Mouse (Mus musculus) macrophage (primary cell): Measurements from ENCODE around the gene Slc6a21. TPM values are rescaled to one million over a fixed set of nuclear protein-coding genes. Genes with fewer than 3 reads are reported as not detected.

ENCODE experiments used
- H3K27ac ChIP-seq: fragments of 350-480 bp; formaldehyde crosslinking; 2 replicates; pipeline ENCODE4 v1.9.0; 2021
- H3K36me3 ChIP-seq: fragments of 350-480 bp; formaldehyde crosslinking; 2 replicates; pipeline ENCODE4 v1.9.0; 2021; ENCODE audit errors: inconsistent target
- H3K4me3 ChIP-seq: fragments of 350-480 bp; formaldehyde crosslinking; 2 replicates; pipeline ENCODE4 v1.9.0; 2021; ENCODE audit errors: inconsistent target
- H3K79me2 ChIP-seq: fragments of 350-480 bp; formaldehyde crosslinking; 2 replicates; pipeline ENCODE4 v1.9.0; 2021; ENCODE audit errors: inconsistent target
- WGBS: methylation state at CpG from one replicate; pipeline ENCODE4 v1.1.7; 2026; ENCODE audit warnings: inconsistent platforms; ENCODE audit not compliant: missing documents; 5-methylcytosine and 5-hydroxymethylcytosine counted together
- polyA plus RNA-seq: library from polyadenylated mRNA; stranded (reverse); fragments of 250-400 nt; gene quantifications from 3 replicates; pipeline ENCODE4 v1.2.4, GENCODE M21; 2018; ENCODE audit warnings: inconsistent platforms

Gene Slc6a21
- polyA plus RNA-seq, 1 experiment from 2014 or later, result not detected

DNA sequence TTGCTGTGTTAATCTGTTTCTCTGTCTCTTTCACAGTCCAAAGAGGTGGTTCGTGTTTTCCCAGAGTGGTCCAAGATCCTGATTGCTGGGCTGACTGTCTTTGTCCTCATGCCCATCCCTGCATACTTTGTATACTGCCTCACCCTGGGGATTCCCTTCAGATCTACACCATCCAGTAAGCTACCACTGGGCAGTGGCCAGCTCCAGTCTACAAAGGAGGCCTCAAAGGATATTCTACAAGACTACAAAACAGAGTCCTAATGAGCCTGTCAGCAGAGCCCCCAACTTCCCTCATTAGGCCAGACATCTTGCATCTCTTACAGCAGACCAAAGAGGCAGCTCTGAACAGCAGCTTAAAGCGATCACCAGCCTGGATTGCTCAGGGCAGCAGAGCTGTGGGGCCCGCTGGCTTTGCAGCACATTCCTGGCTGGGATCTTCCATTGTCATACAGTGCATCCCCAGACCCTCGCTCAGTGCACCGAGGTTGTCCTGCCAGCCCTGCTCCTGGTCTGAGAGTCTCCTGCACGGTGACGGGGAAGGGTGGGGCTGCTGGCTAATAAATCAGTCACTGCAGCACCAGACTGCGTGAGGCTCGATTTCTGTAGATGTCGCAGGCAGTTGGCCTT is 4.4 kb upstream of the Slc6a21 start:
- 84% methylated on average over 10 of the region's 10 CpGs for WGBS
- no peaks in the 10 kb centered on the region for H3K36me3 ChIP-seq
- H3K4me3 ChIP-seq, result no peak overlapping the region
- no peaks in the 10 kb centered on the region for H3K79me2 ChIP-seq
- H3K27ac ChIP-seq, result no peak overlapping the region

DNA sequence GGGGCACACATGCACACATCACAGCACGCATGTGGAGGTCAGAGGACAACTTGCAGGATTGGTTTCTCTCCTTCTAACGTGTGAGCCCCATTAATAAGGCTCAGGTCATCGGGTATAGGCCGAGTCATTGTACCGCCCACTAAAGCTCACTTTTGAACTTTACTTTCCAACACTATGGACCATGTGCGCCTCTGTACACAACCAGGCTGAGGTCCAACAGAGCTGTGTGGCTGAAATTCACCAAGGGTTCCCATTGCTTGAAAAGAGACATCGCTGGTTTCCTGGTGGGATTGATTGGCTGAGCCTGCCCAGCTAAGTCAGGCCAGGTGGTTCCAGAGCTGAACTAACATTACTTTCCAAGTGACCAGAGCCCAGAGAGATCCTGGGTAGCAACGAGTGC is 3.6 kb upstream of the Slc6a21 start:
- Histone ChIP-seq H3K79me2 (no peaks in the 10 kb centered on the region), H3K4me3 (no peak overlapping the region), H3K27ac (no peak overlapping the region), H3K36me3 (no peaks in the 10 kb centered on the region)
- whole genome bisulfite sequencing, result 90% methylated on average over 7 of the region's 8 CpGs

DNA sequence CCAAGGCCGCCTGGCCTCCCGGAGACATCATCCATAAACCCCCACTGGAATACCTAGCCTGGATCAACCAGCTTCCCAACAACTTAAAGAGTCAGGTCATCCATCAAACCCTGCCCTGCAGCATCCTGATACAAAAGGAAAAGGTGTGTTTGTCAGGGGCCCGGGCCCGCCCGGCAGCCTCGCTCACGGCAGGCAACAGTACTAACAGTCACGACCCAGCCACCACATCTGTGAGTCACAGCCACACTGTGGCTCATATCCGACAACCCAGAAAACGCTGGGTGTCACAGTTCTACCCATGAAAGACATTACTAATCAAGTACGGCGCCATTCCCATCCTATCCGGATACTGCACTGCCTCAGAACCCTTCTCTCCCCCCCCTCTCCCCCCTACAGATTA is 9.2 kb downstream of the Slc6a21 start:
- H3K79me2 ChIP-seq, result no peaks in the 10 kb centered on the region
- no peaks in the 10 kb centered on the region for H3K36me3 ChIP-seq
- 86% methylated on average over 11 of the region's 13 CpGs for WGBS
- H3K27ac ChIP-seq, result no peak overlapping the region
- no peak overlapping the region for H3K4me3 ChIP-seq

DNA sequence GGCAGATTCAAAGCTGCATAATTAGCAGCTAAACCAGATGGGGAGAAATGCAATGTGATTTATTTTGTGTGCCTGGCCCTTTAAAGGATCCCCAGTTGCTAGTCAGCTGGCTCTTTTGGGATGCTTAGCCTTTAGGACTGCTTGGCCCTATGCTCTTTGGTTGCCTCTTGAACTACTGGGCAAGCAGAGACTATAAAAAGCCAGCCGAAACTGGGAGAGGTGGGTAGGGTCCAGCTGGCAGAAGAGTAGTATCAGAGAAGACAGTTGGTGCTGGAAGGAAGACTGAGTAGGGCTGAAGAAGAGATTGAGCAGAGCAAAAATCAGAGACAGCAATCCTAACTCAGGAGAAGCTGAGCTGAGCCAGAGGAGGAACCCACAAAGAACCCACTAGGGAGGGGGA is 19.3 kb downstream of the Slc6a21 start:
- Histone ChIP-seq H3K36me3 (no peaks in the 10 kb centered on the region), H3K27ac (no peak overlapping the region), H3K79me2 (no peaks in the 10 kb centered on the region), H3K4me3 (no peak overlapping the region)
- 100% methylated on average over 1 of the region's 1 CpGs for WGBS

DNA sequence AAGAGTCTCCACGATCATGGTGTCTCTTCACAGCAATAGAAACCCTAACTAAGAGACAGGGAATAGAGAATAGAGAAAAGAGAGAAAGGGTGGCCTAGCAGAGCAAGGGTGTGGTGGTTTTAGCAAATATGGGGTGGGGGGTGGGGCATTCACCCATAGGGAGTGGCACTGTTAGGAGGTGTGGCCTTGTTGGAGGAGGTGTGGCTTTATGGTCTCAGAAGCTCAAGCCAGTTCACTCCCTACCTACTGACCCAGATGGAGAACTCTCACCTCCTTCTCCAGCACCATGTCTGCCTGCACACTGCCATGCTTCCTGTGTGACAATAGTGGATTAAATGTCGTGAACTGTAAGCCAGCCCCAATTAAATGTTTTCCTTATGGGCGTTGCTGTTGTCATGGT is 20.2 kb downstream of the Slc6a21 start:
- WGBS, result 88% methylated on average over 3 of the region's 3 CpGs
- no peak overlapping the region for H3K27ac ChIP-seq
- H3K36me3 ChIP-seq, result no peaks in the 10 kb centered on the region
- H3K4me3 ChIP-seq, result no peak overlapping the region
- H3K79me2 ChIP-seq, result no peaks in the 10 kb centered on the region

DNA sequence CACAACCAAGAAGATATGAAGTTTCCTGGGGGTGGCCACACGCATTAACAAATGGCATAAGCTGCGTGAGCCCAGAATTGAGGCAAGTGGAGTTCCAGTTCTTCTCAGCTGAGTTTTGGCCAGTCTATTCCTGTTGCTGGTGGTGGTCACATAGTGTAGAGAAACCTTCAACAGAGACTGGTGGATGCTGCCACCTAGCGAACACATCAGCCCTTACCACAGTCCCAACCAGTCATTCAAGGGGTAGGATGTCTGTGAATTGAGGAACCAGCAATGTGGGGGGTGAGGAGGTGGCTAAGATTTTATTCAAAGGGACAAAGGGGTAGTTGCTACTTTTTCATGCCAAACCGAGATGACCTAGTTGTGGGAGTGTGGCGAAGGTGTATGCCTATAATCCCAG is 22.4 kb downstream of the Slc6a21 start:
- H3K79me2 ChIP-seq, result no peaks in the 10 kb centered on the region
- H3K27ac ChIP-seq, result no peak overlapping the region
- no peaks in the 10 kb centered on the region for H3K36me3 ChIP-seq
- H3K4me3 ChIP-seq, result no peak overlapping the region
- 8% methylated on average over 5 of the region's 5 CpGs for WGBS

DNA sequence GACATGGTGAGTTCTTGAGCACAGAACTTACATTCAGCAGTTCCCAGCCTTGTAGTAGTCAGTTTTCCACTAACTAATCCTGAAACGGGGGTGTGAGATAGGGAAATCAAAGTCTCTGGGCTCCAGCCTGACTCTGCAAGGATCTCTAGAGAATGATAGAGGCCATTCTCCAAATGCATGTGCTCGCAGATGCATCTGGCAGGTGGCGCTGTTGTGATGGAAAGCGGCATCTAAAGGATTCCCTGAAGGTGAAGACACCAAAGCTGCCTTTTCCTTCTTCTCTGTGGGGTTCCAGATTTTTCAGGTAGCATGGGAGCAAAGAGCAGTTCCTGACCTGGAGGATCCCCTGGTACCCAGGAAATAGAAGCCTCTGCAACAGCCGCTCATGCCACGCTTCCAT is 23.0 kb downstream of the Slc6a21 start:
- WGBS, result 25% methylated on average over 6 of the region's 6 CpGs
- Histone ChIP-seq H3K27ac (no peak overlapping the region), H3K36me3 (no peaks in the 10 kb centered on the region), H3K4me3 (no peak overlapping the region), H3K79me2 (no peaks in the 10 kb centered on the region)

DNA sequence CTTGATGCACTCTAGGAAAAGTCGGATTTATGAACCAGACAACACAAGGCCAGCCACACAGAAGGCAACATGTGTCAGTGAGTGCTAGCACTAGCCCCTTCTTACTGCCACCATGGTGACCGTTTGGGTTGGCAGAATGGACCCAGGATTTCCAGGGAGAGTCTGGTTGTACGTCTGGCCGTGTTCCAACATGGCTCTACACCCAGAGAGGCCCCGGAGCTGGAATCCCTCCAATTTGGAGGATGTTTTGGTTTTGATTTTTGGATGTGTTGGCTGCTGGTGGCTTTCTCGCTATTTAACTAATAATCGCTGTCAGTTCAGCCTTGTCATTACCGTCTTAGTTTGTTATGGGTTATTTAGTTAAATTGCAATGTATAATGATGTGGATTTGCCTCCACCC is 25.3 kb downstream of the Slc6a21 start:
- no peak overlapping the region for H3K27ac ChIP-seq
- no peaks in the 10 kb centered on the region for H3K79me2 ChIP-seq
- H3K36me3 ChIP-seq, result no peaks in the 10 kb centered on the region
- H3K4me3 ChIP-seq, result no peak overlapping the region
- WGBS, result 91% methylated on average over 8 of the region's 8 CpGs

DNA sequence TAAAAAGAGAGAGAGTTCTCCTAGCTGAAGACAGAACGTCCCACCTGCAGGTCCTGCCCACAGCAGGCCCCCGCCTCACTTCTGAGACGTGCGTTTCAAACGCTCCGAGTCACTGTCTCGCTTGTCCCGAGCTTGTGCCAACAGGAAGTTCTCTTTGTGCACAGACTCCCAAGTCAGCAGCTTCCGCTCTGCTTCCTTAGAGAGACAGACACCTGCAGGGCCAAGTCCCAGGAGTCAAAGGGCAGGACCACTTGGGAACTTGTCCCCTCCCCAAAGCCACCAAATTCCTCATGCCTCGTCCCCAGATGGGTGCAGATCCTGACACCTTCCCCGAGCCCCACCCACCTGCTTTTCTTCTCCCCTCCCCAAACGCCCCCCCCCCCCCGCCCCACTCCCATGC is 27.6 kb downstream of the Slc6a21 start:
- 60% methylated on average over 11 of the region's 13 CpGs for WGBS
- no peak overlapping the region for H3K27ac ChIP-seq
- H3K4me3 ChIP-seq, result no peak overlapping the region
- no peaks in the 10 kb centered on the region for H3K36me3 ChIP-seq
- H3K79me2 ChIP-seq, result no peaks in the 10 kb centered on the region

DNA sequence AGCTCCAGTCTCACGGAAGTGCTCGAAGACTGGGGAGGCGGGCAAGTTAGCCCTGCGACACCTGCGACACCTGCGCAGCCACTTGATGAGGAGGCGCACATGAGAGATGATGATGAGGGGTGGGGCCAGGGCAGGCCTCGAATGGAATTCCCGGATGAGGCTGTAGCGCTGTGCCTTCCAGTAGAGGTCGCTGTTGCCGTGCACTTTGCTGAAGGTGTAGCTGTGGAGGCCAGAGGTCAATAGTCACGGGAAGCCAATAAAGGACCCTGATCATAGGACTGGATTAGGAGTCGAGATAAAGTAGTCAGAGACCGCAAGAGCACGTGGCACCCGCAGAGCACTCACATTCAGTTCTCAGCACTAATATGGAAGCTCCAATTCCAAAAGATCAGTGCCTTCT is 28.0 kb downstream of the Slc6a21 start:
- H3K4me3 ChIP-seq, result no peak overlapping the region
- H3K36me3 ChIP-seq, result no peaks in the 10 kb centered on the region
- WGBS, result 29% methylated on average over 14 of the region's 17 CpGs
- H3K27ac ChIP-seq, result no peak overlapping the region
- no peaks in the 10 kb centered on the region for H3K79me2 ChIP-seq

DNA sequence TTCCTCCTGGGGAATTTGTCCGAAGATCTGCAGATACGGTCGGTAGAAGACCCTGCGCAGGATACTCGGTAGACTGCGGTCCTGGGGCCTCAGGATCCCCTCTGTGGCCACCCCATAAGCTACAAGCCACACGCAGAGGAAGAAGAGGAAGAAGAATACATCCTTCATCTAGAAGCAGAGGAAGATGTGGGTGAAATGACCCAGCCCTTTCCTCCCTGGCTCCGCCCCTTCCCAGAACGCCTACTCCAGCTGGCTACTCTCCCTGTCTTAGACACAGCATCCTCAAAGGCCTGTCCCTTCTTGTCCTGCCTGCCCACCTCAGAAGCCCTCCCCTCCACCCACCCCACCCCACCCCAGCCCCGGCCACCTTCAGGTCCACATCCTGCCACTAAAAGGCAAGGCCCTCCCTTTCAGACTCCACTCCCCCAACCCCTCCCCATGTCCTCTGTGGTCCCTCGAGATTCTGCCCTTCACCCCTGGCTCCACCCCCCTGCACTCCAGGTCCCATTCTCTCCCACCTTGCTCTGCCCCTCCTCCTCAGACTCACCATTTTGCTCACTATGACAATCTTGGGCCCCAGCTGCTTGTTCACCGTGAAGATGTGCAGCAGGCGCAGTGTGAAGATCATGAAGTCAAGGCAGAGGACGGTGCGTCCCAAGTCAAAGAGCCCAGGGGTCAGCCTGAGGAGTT is 31.4 kb downstream of the Slc6a21 start:
- Histone ChIP-seq H3K4me3 (no peak overlapping the region), H3K27ac (no peak overlapping the region), H3K79me2 (no peaks in the 10 kb centered on the region), H3K36me3 (no peaks in the 10 kb centered on the region)
- WGBS, result 38% methylated on average over 14 of the region's 15 CpGs

DNA sequence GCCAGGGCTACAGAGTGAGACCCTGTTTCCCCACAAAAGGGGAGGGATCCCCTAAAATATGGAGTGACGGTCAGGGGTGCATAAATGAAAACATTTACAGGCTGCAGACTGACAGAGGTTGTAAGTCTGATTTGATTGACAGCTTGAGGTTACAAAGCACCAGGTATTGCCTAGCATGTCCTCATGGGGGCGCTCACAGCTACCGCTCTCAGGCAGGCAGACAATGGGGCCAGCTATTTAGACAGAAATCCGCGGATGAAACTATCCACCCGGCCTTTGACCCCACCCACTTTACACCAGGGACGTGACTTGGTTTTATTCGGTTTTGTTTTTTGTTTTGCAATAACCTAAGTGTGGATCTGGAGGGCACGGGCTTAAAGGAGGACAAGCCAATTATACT is 32.1 kb downstream of the Slc6a21 start:
- Histone ChIP-seq H3K79me2 (no peaks in the 10 kb centered on the region), H3K4me3 (no peak overlapping the region), H3K27ac (no peak overlapping the region), H3K36me3 (no peaks in the 10 kb centered on the region)
- WGBS, result 21% methylated on average over 9 of the region's 9 CpGs

DNA sequence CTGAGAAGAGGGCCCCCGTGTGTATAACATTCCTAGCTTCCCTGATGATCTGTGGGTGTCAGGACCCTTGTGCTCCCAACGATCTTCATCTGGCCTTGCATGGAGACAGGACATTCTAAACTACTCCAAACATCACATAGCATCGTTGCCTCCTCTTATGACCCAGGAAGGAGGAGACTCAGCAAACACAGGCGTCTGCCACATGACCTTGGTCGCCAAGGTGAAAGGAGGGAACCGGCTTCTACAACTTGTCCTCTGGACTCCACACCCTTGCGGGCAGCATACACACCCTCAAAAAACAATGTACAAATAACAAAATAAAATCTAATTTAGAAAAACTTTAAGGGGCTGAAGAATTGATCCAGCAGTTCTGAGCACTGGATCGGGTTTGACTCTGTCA is 34.7 kb downstream of the Slc6a21 start:
- no peak overlapping the region for H3K27ac ChIP-seq
- H3K79me2 ChIP-seq, result no peaks in the 10 kb centered on the region
- H3K4me3 ChIP-seq, result no peak overlapping the region
- no peaks in the 10 kb centered on the region for H3K36me3 ChIP-seq
- WGBS, result 89% methylated on average over 8 of the region's 8 CpGs

DNA sequence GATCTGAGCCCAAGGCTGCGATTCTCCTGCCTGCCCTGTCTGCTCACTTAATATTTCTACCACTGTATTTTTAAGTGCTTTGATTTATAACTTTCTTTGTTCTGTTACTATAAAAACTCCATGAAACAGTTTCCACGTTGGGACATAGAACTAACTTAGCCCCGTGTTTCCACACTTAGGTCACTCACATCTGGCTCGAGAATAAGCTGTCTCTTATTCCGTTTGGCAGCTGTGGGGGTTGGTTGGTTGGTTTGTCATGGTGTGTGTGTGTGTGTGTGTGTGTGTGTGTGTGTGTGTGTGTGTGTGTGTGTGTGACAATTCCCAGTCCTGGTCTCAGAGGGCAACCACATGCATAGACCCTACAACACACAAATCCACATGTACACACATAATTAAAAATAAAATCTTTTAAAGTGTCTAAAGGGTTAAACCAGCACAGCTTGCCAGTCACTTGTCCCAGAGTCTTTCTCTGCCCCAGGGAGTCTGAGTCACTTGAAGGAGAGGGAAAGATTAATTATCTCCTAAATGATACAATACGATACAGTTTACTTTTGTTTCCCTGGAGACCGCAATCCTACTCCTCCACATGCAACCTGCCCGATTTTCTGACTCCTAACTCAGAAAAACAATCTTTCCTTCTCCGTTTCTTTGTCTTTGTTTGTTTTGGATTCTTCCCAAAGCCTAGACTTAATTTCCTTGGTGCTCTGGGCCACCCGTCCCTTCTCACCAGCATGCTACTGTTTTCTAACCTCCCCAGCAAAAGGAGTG is 35.6 kb downstream of the Slc6a21 start:
- H3K27ac ChIP-seq, result no peak overlapping the region
- H3K4me3 ChIP-seq, result no peak overlapping the region
- WGBS, result 83% methylated on average over 9 of the region's 10 CpGs
- H3K79me2 ChIP-seq, result no peaks in the 10 kb centered on the region
- no peaks in the 10 kb centered on the region for H3K36me3 ChIP-seq

DNA sequence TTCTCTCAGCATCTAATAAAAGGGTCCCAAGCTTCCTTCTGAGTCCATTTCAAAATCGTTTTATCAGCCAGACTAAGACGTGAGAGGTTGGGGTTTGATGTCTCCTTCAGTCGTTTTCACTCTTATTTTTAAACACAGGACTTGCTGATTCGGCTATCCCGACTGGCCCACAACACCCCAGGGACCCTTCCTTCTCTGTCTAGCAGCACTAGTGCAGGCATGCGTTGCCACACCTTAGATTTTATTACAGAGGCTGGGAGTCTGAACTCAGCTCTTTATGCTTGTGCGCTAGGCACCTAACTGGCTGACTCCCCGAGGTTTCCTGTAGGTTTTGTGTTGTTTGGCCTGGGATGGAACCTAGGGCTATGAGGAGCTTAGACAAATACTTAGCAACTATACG is 36.2 kb downstream of the Slc6a21 start:
- H3K4me3 ChIP-seq, result no peak overlapping the region
- H3K79me2 ChIP-seq, result no peaks in the 10 kb centered on the region
- 77% methylated on average over 9 of the region's 9 CpGs for WGBS
- H3K36me3 ChIP-seq, result no peaks in the 10 kb centered on the region
- no peak overlapping the region for H3K27ac ChIP-seq
